9 mouse cellular contexts compared by ENCODE assay signal in the genomic region with DNA sequence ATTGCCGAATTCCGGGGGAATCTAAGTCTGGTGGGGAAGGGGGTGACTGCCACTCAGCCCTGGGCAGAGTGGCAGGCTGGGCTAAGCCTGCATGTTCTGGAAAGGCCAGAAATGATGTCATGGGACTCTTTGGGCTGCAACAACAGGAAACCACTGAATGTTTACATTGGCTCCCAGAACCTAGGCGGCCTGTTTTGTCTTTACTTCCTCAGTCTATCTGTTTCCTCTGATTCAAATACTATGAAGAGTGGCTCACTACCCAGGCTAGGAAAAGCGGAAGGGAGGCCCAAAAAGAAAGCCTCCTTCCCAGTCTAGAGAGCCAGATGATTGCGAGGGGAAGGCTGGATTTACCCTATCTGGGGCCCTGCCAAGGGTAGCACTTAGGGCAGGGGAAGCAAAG.
DNase-seq lines count a peak whose midpoint lies in the region; ATAC-seq lines count a peak whose summit lies in the region.
"Had no signal": no experiment of that assay in that cellular context is flagged by ENCODE, and none has a peak within 500 bp of the region (broad histone marks: within the 10 kb centered on the region; RNA-seq: fewer than 3 reads in every experiment).

No protein-coding gene starts in this region.

- no peak overlapping the region for H3K9ac ChIP-seq in embryonic facial prominence, embryonic 15.5 days
- H3K9ac ChIP-seq: neural tube, embryonic 12.5 days had no signal

- 0 out of 2 replicates have a peak, but pooled peaks have one; percentile 43 for ATAC-seq in embryonic facial prominence, embryonic 15.5 days (ENCODE audit: insufficient number of reproducible peaks, low FRiP score, low TSS enrichment, low read depth)

- WGBS in embryonic facial prominence, embryonic 15.5 days, result 66% methylated on average over 5 of the region's 5 CpGs

- H3K27me3 ChIP-seq in embryonic facial prominence, embryonic 15.5 days, result no peaks in the 10 kb centered on the region
- H3K27me3 ChIP-seq: neural tube, embryonic 12.5 days had no signal

- peak; percentile 8 to 12 for DNase-seq in spleen, adult 18-20 months
- no peak for DNase-seq in spleen, postnatal 14 days (ENCODE audit: low spot score in 2 of 2)
- DNase-seq in kidney, adult 11 months, result peak; percentile 41
- peak; percentile 83 for DNase-seq in lung, postnatal 36 days
- DNase-seq in frontal cortex, postnatal 36 days (ENCODE audit: low spot score in 2 of 2), result no peak
- DNase-seq in thymus, postnatal 0 days (ENCODE audit: low spot score), result no peak
- DNase-seq in retina, embryonic 14.5 days (ENCODE audit: low spot score), result no peak

- H3K4me3 ChIP-seq in embryonic facial prominence, embryonic 15.5 days (replicated peaks), result no peak overlapping the region
- H3K4me3 ChIP-seq: neural tube, embryonic 12.5 days had no signal

- H3K36me3 ChIP-seq in embryonic facial prominence, embryonic 15.5 days, result no peaks in the 10 kb centered on the region
- H3K36me3 ChIP-seq: neural tube, embryonic 12.5 days had no signal

- no peaks in the 10 kb centered on the region for H3K4me1 ChIP-seq in embryonic facial prominence, embryonic 15.5 days
- H3K4me1 ChIP-seq: neural tube, embryonic 12.5 days had no signal

- no peak overlapping the region for H3K27ac ChIP-seq in embryonic facial prominence, embryonic 15.5 days (replicated peaks)
- H3K27ac ChIP-seq: neural tube, embryonic 12.5 days had no signal

- H3K9me3 ChIP-seq in embryonic facial prominence, embryonic 15.5 days (replicated peaks), result no peaks in the 10 kb centered on the region
- H3K9me3 ChIP-seq: neural tube, embryonic 12.5 days had no signal

- H3K4me2 ChIP-seq in embryonic facial prominence, embryonic 15.5 days (replicated peaks), result no peak overlapping the region
- H3K4me2 ChIP-seq: neural tube, embryonic 12.5 days had no signal

Comparison
In these comparisons a context has a peak if more than half of its experiments do, and no peak if none do; other contexts are left out.
1. DNase-seq: peak in spleen, adult 18-20 months (2 of 2), kidney, adult 11 months (single experiment) and lung, postnatal 36 days (single experiment); none in spleen, postnatal 14 days (0 of 2), frontal cortex, postnatal 36 days (0 of 2), thymus, postnatal 0 days (single experiment) and retina, embryonic 14.5 days (single experiment).